Mouse (Mus musculus): ENCODE measurements around the gene Stx7.

Gene Stx7

DNA sequence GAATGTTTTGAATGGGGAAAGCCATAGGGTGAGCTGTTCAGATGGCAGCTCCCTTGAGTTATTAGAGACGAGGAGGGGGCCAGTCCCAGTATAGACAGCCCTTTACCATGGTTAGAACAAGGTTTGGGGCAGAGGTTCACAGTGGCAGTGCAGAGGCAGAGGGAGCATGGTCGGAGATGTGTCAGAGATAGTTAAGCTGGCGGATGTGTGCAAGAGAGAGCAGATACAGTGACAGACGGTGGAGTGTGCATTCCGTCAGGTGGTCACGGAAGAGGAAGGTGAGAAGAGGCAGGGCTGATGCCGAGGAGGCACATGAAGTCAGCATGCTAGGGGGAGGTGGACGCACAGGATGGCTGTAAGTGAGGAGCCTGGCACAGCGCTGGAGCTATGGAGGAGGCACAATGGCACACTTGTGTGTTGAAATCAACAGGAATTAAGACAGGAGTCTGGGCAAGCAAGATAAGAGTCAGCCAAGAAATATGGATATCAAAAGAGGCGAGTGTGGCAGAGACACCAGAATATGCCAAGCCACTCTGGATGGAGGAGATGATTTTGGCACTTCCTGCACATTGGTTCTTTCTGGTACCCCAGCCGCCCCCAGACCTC lies 19.0 kb downstream of the Stx7 start:
- no peak for DNase-seq (ENCODE audit: low spot score in 2 of 2)

DNA sequence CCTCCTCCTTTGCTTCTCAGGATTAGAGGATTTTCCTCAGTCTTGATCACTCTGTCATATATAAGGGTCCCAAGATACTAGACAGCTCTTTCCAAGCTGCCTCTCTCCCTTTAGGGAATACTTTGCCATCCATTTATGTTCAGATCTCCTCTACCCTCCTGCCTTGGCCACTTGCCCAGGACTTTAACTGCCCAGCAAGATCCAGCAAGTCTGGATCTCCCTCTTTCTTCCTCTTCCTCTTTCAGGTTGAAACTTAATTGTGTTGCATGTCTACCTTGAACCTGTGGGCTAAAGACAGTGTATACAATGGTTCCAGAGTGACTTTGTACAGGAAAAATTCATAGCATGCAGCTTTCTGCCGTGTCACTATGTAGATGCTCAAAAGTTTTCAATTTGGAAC lies 19.8 kb downstream of the Stx7 start:
- no peak for DNase-seq (ENCODE audit: low spot score in 2 of 2)

DNA sequence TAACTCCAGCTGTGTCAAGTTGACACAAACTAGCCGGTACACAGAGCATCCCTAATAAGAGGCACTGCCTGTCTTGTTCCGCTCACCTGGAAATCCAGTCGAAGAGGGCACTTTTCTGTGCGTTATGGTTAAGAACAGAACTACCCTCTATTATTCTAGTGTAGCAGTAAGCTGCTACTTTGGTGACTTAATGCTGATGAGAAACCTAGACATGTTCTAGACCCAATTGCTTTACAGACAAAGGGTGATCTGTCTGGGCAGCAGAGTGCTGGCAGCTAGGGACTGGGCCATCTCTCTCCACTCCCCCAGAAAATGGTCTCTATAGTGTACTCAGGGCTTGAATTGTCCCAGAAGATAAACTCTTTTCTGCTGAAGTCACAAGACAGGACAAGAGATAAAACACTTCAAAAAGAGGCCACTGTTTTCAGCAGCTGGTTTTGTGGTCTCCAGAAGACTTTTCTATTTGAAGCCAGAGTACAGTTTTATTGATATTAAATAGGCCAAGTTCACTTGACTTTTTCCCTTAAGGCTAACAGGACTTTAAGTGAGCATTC lies 22.9 kb downstream of the Stx7 start:
- DNase-seq (ENCODE audit: low spot score in 2 of 2): no peak

DNA sequence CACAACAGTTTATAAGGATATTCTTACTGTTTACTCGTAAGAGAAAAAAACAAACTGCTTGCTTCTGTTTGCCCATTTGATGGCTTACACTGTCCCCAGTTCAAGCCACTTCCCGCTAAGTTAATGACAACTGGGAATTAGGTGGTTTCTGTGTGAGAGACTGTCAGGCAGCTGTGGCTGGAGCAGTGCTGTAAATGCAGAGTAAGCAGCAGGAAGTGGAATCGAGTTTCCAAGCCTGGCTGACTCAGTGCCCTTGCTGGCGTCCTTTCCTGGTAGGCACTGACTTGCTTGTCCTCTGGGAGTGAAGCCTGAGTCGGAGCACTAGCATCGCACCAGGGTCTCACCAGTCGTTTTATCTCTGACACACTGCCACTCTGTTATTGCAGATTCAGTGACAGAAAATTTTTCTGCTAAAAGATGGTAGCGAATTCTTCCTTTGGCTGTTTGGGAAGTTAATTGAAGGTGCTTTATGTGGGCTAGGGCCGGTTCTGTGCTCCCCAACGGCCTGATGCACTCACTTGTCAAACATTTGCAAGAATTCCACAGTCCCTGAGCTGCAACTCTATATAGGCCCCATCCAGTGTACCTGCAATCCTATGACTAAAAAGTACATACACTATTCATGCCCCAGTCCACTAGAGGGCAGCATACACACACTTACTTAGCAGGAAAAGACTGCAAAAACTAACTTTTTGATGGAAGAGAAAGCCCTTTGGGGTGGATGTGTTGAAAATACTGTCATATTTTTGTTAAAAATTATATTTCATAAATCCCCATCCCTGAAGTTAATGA lies 24.3 kb downstream of the Stx7 start:
- peak in 1 of 2 experiments; percentile 67 for DNase-seq (ENCODE audit: low spot score in 2 of 2)

DNA sequence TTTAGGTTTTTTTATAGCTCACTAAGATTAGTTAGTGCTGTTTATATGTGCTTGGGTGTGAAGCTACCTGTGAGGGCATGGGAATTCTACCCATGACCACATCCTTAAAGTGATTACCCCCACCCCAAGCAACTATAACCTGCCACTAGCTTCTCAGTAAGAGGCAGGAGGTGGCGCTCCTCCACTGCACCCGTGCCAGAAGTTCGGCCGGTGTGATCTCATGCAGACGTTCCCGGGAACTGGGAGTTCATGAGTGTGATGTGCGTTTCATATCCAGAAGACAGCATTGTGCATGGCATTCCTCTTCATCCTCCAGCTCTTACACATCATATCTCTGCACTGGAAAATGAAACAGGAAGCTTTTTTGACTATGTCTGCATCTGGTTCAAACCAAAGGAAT lies 41.3 kb downstream of the Stx7 start:
- DNase-seq (ENCODE audit: low spot score in 2 of 2): no peak

DNA sequence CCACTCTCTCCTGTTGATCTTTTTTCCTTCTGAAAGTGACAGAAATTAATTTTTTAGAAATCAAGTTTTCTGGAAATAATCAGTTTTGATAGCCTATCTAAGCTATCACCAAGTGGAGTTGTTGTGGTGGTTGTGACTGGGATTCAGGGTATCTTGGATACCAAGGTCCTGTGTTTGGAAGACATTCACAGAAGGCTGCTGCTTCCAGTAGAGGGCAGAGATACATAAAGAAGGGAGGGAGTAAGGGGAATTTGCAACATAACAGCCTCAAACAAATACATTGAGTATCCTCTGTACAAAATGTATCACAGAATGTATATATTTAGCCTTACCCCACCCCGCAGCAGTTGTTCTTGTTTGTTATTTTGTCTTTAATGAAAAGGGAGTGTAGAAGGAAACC lies 42.9 kb downstream of the Stx7 start:
- no peak for DNase-seq (ENCODE audit: low spot score in 2 of 2)

DNA sequence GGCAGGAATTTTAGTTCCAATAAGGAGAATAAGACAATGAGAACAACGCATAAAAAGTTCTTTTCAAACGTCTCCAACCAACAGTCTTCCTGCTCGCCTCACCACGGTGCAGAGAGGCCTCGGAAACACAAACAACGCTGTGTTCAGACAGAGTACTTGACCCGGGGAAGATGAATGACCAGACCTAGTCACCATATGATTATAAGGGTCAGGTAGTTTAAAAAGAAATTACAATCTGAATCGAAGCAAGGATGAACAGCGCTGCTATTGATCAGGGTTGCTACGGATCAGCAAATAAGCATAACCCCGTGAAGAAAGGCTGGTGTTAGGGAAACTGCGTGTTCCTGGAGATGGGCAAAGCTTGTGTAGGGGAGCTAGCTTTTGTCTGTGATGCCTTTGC lies 50.2 kb downstream of the Stx7 start:
- no peak for DNase-seq (ENCODE audit: low spot score in 2 of 2)

DNA sequence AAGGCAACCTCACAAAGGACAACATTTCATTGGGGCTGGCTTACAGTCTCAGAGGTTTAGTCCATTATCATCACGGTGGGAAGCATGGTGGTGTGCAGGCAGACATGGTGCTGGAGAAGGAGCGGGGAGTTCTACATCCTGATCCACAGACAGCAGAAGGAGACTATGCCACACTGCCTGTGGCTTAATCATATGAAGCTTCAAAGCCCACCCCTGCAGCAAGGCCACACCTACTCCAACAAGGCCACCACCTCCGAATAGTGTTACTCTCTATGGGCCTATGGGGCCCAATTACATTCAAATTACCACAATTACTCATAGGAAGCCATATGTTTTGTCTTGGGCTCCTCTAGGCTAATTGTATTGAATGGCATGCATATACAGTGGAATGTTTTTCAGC lies 51.0 kb downstream of the Stx7 start:
- DNase-seq (ENCODE audit: low spot score in 2 of 2): no peak

DNA sequence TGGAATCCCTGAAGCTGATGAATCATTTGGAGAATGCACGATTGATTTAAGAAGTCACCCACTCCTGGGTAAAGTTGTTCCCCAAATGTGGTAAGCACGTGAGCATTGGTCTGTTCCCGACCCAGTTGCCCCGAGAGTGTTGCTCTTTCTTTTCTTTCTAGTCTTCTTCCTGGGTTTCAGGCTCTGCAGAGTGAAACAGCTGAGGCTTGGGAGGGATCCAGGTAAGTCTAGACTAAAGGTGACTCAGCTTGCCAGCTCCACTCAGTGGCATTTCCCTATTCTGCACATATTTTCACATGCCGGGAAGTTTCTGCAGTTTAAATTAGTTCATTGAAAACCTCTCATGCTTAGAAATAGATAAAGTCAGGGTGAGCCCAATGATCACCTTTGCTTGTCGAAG lies 61.0 kb downstream of the Stx7 start:
- DNase-seq (ENCODE audit: low spot score in 2 of 2): no peak

DNA sequence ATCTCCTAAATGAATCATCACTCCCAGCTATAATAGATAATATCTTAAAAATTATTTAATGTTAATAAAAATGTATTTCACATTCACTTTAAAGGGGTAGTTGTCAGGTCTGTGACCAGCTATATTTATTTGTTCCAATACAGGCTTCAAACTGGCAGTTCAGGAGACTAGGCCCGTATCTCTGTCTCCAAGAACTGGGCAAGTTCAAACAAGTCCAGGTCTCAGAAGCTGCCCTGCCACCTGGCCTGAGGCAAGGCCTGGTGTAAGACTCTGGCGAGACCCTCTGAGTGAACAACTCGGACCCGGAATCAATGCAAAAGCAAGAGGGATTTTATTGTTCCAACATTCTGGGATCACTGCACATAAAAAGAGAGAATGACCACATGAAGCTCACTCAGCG lies 64.2 kb downstream of the Stx7 start:
- DNase-seq (ENCODE audit: low spot score in 2 of 2): no peak

DNA sequence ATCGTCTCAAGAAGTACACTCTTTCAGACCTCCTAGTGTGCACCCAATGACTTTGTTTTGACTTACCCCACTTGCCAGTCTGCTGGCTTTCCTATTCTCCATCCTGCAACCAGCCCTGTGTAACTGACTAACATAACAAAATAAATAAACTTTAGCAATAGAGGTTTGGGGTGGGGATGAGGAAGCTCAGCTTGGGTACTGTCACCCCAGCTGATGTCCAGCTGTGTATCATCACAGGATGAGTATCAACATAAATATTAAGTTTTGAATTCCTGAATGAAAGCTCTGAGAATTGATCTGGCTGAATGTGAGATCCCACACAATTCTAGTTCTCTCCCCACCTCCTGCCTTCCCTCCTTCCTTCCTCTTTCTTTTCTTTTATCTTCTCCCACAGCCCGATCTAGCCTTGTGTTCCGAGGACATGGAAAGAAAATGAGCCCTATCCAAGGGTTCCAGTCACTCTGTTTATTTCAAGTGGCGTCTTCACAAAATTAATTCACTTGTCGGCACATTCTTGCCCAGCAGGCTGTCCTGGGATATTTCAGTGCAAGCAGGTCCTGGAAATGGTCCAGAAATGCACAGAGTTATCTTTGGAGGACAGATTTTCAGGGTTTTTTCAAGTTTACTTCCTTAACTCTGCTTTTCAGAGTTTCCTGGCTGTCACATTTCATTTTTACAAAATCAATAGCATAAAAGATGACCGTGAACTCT lies 68.6 kb downstream of the Stx7 start:
- no peak for DNase-seq (ENCODE audit: low spot score in 2 of 2)

DNA sequence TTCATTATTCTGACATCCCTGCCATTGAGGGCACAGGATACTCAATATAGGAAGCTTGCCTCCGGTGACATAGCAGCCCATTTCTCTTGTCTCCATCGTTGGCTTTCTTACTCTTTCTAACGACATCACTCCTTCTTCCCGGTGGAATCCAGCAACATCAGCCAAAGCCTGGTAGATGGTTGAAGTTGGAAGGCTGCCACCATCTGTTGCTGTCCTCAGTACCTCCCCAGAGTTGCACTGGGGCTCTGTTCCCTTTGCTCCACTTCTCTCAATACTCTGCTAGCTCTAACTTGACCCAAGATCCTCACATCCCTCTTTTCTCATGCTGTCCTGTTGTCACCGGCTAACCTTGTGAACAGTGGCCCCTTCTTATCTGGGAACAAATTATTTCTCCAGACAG lies 71.8 kb downstream of the Stx7 start:
- DNase-seq (ENCODE audit: low spot score in 2 of 2): no peak

DNA sequence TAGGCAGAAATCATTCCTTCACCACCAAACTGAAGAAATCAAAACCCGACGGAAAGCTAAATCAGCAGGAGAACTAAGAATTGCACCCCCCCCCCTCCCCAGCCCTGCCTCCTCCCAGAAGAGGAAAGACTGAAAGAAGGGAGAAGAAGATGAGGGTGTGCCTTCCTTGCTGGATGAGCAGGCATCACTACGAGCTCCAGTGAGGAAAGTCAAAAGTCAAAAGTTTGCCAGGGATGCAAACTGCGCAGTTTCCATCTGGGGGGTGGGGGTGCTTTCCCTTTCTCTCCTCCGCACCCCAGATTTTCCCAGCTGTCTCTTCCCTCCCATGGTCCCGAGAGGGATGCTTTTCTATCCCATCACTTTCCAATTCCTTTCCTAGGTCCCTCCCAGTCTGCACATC lies 73.8 kb downstream of the Stx7 start:
- DNase-seq (ENCODE audit: low spot score in 2 of 2): no peak

DNA sequence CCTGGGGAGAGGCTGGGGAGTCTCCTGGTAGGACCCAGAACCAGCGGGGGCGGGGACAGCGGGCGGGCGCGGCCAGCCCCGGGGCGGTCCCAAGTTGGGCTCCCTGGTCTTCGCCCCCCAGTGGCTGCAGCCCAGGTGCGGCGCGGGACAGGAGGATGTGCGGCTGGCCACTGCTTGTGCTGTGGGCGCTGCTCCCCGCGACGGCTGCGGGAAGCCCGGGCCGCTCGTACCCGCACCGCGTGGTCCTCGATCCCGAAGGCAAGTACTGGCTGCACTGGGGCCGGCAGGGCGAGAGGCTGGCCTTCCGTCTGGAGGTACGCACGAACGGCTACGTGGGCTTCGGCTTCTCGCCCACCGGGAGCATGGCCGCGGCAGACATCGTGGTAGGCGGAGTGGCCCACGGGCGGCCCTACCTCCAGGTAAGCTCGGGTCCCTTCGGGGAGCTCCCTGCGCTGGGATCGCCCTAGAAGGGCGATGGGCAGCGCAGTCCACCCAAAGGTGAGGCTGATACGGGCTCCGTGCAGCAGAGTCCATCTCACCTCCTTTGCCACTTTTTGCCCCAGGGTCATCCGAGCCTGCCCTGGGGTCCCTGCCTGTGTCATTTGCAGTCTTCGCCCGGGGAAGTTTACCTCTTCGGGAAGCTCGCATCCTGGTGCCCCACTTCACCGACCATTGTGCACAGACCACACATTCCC lies 74.5 kb downstream of the Stx7 start, which contains the start of gene Moxd1:
Gene Moxd1 (plus strand): TSS at position 69 of the 695 bp plus-strand sequence.
- DNase-seq (ENCODE audit: low spot score in 2 of 2): peak in 1 of 2 experiments; percentile 6

DNA sequence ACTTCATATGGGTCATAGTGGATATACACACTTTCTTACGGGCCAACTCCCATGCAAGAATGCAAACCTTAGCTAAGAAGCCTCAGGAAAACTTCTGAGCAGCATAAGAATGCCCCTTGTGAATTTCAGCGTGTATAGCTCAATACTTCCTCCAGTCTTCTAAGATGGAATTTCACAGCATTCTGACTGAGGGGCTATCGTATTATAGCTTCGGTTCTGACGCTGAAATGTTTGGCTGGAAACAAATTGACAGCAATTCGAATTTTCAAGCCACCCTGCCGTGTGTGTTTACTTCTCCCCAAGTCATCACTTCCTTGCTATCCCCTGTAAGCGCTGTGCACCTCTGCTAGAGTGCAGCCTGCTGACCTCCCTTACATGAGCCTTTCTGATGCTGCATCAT lies 75.5 kb downstream of the Stx7 start:
- no peak for DNase-seq (ENCODE audit: low spot score in 2 of 2)

DNA sequence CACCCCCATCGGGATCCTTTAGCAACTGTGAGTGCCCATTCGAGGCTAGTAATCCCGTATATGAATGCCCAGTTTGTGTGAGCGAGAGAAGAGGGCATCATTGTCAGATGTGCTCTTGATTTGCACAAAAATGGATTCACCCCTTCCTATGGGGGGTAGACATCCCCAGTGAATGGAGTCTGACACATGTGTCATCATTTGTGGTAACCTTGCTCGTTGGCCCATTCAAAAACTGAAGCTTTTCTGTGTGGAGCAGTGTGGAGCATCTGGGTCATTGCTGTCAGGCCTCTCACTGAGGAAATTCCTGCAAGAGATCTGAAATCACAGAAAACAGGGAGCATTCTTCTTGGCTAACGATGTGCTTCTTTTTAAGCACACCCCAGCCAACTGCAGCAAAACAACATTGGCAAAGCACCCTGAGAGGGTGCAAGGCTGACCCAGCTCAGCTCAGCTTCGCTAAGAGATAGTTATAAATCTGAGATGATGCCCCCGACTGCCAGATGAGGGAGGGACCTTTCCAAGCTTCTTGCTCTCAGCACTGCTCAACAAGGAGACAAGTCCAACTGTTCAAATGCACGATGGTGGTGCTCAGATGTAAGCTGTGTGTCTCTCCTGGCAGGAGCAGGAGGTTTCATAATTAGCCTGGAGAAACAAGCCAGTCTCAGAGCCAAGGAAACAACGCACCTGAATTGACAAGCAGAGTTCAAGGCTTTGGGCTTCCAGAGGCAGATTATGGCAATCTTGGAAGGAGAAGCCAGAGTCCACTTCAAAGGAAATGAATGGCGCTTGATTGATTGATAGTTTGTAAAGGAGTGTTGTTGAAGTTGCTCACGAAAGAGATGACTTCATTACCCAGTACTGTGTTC lies 79.4 kb downstream of the Stx7 start:
- no peak for DNase-seq (ENCODE audit: low spot score in 2 of 2)

DNA sequence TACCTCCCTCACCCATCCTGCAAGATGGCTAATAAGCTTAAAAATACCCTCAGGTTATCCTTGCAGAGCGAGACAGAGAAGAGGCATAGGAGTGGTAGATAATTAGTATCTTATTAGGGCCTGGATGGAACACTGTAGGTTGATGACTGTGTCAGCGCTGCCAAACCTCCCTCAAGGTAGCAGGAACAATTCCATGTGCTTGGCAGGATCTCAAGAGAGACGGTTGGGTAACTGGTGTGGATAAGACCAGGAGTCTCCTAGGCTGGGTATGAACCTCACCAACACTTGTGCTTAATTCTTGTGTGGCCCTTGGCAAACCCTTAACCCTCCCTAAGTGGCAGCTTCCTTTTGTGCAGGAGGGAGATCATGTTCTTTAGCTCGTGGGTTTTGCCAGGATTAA lies 83.2 kb downstream of the Stx7 start:
- no peak for DNase-seq (ENCODE audit: low spot score in 2 of 2)

DNA sequence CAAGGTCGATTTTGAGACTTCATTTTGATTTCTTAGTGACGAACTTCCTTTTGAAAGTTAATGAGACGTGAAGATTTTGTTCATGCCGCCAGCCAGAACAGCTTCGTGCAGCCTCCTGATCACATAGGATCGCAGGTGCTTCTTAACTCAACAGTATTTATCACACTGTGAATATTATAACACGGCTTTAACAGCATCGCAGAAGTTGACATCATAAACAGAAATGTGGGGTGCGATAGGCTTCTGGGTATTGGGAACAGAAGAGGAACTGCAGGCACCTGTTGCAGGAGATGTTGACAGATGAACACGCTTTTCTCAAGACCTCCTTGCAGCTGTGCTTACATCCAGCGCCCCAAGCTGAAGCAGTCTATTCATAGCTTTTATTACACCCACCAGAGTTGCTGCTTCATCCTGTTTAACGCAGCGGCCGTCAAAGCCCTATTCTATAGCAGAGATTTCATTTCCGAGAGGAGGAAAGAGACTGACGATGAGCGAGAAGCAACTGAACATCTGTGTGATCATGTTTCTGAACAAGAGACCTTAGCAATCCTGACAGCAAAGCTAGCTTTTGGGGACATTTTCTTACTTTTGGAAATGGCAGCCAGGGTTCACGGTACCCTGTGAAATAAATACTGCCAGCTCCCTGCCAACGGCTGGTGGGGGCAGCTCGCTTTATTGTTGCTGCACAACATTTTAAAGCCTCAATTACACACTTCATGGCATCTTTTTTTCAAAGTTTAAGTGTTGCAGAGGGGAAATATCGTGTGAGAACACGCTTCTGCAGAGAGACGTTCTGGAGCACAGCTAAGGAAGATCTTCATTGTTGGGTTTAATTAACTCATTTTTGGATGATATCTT lies 86.6 kb downstream of the Stx7 start:
- no peak for DNase-seq (ENCODE audit: low spot score in 2 of 2)

Measured in thymus, postnatal 10 days (tissue).